ENCODE assay signal across 8 mouse cellular contexts in the genomic region with DNA sequence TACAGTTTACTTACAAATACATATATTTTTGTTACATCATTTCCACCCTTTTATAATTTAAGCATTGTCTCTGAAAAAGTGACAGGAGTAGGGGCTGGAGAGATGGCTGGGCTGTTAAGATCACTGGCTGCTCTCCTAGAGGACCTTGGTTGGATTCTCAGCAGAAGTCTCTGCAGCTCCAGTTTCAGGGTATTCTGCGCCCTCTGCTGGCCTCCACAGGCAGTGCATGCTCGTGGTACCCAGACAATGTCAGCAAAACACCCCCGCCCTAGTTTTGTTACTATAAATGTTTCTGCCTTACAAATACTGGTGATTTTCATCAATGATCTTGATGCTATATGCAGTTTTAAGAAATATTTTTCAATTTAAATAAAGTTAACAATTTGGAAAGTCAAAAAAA.
A peak's percentile ranks its signal among the peaks of the same experiment; 100 is the strongest.
DNase-seq lines count a peak whose midpoint lies in the region; ATAC-seq and TF ChIP-seq lines count a peak whose summit lies in the region.

No protein-coding gene starts in this region.

- no peaks in the 10 kb centered on the region for H3K9me3 ChIP-seq in embryonic facial prominence, embryonic 11.5 days (replicated peaks; ENCODE audit: control insufficient read depth, low read length)

- peak; percentile 54 for TF ChIP-seq CTCF in gastrocnemius, adult 2 months (IDR thresholded peaks at IDR 0.05)
- TF ChIP-seq CTCF in spleen, adult 2 months (IDR thresholded peaks at IDR 0.05; ENCODE audit: extremely low read depth, insufficient read depth, insufficient read length, insufficient replicate concordance) = peak; percentile 67; the same call in 1 of the 2 replicates

- H3K27ac ChIP-seq in gastrocnemius, adult 2 months = no peak overlapping the region
- H3K27ac ChIP-seq in embryonic facial prominence, embryonic 11.5 days (replicated peaks; ENCODE audit: low read depth, low read length) = no peak overlapping the region
- no peak overlapping the region for H3K27ac ChIP-seq in spleen, adult 2 months (ENCODE audit: insufficient read depth, low read length)

- H3K9ac ChIP-seq in embryonic facial prominence, embryonic 11.5 days (replicated peaks; ENCODE audit: low read length) = no peak overlapping the region

- WGBS in embryonic facial prominence, embryonic 11.5 days = 42% methylated on average over 3 of the region's 3 CpGs
- 47% methylated on average over 3 of the region's 3 CpGs for WGBS in spleen, adult 2 months

- no peaks in the 10 kb centered on the region for H3K4me1 ChIP-seq in embryonic facial prominence, embryonic 11.5 days (ENCODE audit: control insufficient read depth, insufficient read depth, low read length)
- H3K4me1 ChIP-seq in spleen, adult 2 months (ENCODE audit: control insufficient read depth, insufficient read depth, insufficient read length) = no peaks in the 10 kb centered on the region

- H3K27me3 ChIP-seq in embryonic facial prominence, embryonic 11.5 days (ENCODE audit: control insufficient read depth, insufficient read depth, low read length) = no peaks in the 10 kb centered on the region
- H3K27me3 ChIP-seq in spleen, adult 2 months (ENCODE audit: control insufficient read depth, insufficient read depth, low read length) = no peaks in the 10 kb centered on the region

- H3K4me3 ChIP-seq in gastrocnemius, adult 2 months = no peak overlapping the region
- no peak overlapping the region for H3K4me3 ChIP-seq in embryonic facial prominence, embryonic 11.5 days (ENCODE audit: low read depth, low read length)
- no peak overlapping the region for H3K4me3 ChIP-seq in spleen, adult 2 months (ENCODE audit: extremely low read depth, insufficient read depth, insufficient read length)

- H3K4me2 ChIP-seq in embryonic facial prominence, embryonic 11.5 days (ENCODE audit: low read depth, low read length) = no peak overlapping the region

- DNase-seq in gastrocnemius, adult 2 months = peak; percentile 27
- DNase-seq in gastrocnemius, postnatal 36 days = no peak
- peak; percentile 13 for DNase-seq in right cerebral cortex, postnatal 14 days
- no peak for DNase-seq in right cerebral cortex, postnatal 36 days (ENCODE audit: low spot score in 2 of 2)
- DNase-seq in embryonic facial prominence, embryonic 11.5 days (ENCODE audit: low spot score) = peak; percentile 48
- DNase-seq in spleen, adult 2 months (ENCODE audit: low read depth in 1 of 2, low spot score in 2 of 2) = peak; percentile 3 to 30
- no peak for DNase-seq in left cerebral cortex, adult 18-20 months (ENCODE audit: low spot score in 2 of 2)
- no peak for DNase-seq in layer of hippocampus, postnatal 36 days

- H3K36me3 ChIP-seq in embryonic facial prominence, embryonic 11.5 days (replicated peaks; ENCODE audit: control insufficient read depth, insufficient read depth, low read depth, low read length) = no peaks in the 10 kb centered on the region
- H3K36me3 ChIP-seq in spleen, adult 2 months (ENCODE audit: control insufficient read depth, insufficient read depth, low read length) = no peaks in the 10 kb centered on the region

- no peak for TF ChIP-seq POLR2A in spleen, adult 2 months (IDR thresholded peaks at IDR 0.05; ENCODE audit: low read depth, low read length)

- ATAC-seq in embryonic facial prominence, embryonic 11.5 days (replicated peaks; ENCODE audit: insufficient number of reproducible peaks, low FRiP score, low TSS enrichment, low read depth) = no peak

- intact Hi-C loops in gastrocnemius, adult 2 months (cut with DNase I) = no loop called here
- intact Hi-C loops in gastrocnemius, postnatal 36 days (cut with DNase I) = no loop called here

Comparison
In these comparisons a context has a peak if more than half of its experiments do, and no peak if none do; other contexts are left out.
1. DNase-seq: peak in gastrocnemius, adult 2 months (single experiment), right cerebral cortex, postnatal 14 days (single experiment), embryonic facial prominence, embryonic 11.5 days (single experiment) and spleen, adult 2 months (2 of 2); none in gastrocnemius, postnatal 36 days (0 of 2), right cerebral cortex, postnatal 36 days (0 of 2), left cerebral cortex, adult 18-20 months (0 of 2) and layer of hippocampus, postnatal 36 days (0 of 2).